Mouse (Mus musculus) left cerebral cortex, postnatal 25 days (tissue): Measurements from ENCODE around the gene Pigh. TPM values are rescaled to one million over a fixed set of nuclear protein-coding genes. Genes with fewer than 3 reads are reported as not detected.

Source experiments
- total RNA-seq, 2 experiments: library from RNA; stranded (reverse); gene quantifications; 2 replicates each; pipeline ENCODE4 v1.2.3; 2021

Gene Pigh
- total RNA-seq, 2 experiments from 2014 or later: 9.5 to 11.8 TPM

Other genes with a start within 250 kb of the Pigh start
- gene Atp6v1d, start 228.0 kb downstream of the Pigh start, total RNA-seq: 100 to 1,000 TPM; 295 to 301 TPM
- gene Eif2s1, start 227.8 kb downstream of the Pigh start, total RNA-seq: 10 to 100 TPM; 48.4 to 63.7 TPM
- gene Plek2, start 182.7 kb downstream of the Pigh start, total RNA-seq: under 1 TPM in 1 of 2 experiments, not detected in 1; 0.21 TPM
- 10 to 100 TPM; 37.8 to 39.4 TPM for gene Tmem229b, start 82.0 kb downstream of the Pigh start, total RNA-seq
- gene Plekhh1, start 60.5 kb downstream of the Pigh start, total RNA-seq: 10 to 100 TPM in 1 of 2 experiments, 1 to 10 TPM in 1; 9.3 to 12.5 TPM
- 1 to 10 TPM; 3.2 to 4.0 TPM for gene Arg2, start 41.1 kb upstream of the Pigh start, total RNA-seq
- 100 to 1,000 TPM; 243 to 249 TPM for gene Vti1b, start 83.0 kb upstream of the Pigh start, total RNA-seq
- gene Rdh11, start 102.6 kb upstream of the Pigh start, total RNA-seq: 10 to 100 TPM; 19.6 to 21.3 TPM
- 1 to 10 TPM; 1.4 to 2.1 TPM for gene Rdh12, start 119.3 kb upstream of the Pigh start, total RNA-seq
- 10 to 100 TPM; 25.5 to 27.3 TPM for gene Zfyve26, start 206.7 kb upstream of the Pigh start, total RNA-seq
- under 1 TPM in 1 of 2 experiments, not detected in 1; 0.32 TPM for gene Rad51b, start 207.6 kb upstream of the Pigh start, total RNA-seq